Mouse (Mus musculus): Measurements from ENCODE around the gene Cacna1a. TPM values are rescaled to one million over a fixed set of nuclear protein-coding genes. Genes with fewer than 3 reads are reported as not detected.

Gene Cacna1a
- total RNA-seq, 2 experiments from 2014 or later: 0.21 to 1.8 TPM

DNA sequence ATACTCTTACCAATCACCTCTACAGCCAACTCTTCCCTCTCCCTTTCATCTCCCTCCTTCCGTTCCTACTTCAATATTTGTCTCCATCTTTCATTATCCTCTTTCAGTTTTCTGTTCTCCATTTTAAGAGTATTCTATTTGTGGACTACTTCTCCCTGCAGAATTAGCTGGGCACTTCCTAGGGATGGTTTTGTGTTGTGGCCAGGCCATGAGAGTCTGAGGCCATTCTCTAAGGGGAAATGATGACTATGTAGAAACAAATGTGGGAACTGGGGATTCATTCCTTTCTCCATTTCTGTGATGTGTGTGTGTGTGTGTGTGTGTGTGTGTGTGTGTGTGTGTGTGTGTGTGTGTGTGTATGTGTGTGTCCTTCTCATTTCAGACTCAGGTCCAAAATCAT, 144.5 kb downstream of the Cacna1a start:
- peak; percentile 65 for ATAC-seq (replicated peaks; ENCODE audit: poor library complexity)

DNA sequence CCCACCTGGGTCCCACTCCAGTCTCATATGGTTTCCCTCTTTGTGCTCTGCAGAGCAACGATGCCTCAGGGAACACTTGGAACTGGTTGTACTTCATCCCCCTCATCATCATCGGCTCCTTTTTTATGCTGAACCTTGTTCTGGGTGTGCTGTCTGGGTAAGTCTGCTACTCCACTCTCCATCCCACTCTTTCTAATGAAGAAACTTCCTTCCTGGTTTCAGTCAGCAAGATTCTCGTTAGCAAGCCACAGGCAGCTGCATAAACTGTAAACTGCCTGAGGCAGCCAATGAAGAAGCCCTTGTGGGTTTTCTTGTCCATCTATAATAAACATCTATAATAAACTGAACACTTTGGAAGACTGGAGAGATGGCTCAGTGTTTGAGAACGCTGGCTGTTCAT, 145.1 kb downstream of the Cacna1a start:
- peak; percentile 50; the same call in 1 of the 2 replicates for ATAC-seq (replicated peaks; ENCODE audit: poor library complexity)

DNA sequence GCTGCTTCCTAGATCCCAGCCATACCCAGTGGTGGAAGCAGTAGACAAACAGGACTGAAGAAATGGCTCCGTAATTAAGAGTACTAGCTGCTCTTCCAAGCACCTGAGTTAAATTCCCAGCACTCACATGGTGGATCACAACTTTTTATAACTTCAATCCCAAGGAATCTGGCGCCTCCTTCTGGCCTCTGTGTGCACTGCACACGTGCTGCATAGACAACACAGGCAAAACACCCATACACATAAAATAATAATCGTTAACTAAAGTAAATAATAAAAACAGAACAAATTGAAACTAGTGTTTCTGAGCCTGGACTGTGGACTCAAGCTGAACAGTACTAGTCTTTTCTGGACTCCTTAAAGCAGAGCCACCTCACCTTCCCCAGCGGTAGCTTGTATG, 148.7 kb downstream of the Cacna1a start:
- ATAC-seq (replicated peaks; ENCODE audit: poor library complexity): no peak

DNA sequence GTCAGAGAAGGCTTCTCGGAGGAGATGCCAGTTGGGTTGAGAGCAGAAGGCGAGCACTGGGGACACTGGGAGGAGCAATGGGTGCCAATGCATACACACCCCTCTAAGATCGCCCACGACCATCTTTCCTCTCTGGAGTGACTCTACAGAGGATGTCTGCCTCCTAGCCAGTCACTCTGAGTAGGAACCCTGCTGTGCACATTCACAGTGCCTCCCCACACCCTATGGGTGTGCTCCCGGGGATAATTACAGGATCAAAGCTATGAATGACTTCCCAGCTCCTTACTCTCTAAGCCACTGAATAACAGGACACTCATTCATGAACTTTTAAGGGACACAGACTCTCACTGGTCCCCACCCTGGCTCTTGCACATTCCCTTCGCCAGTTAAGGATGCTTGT, 151.1 kb downstream of the Cacna1a start:
- ATAC-seq (replicated peaks; ENCODE audit: poor library complexity): no peak

DNA sequence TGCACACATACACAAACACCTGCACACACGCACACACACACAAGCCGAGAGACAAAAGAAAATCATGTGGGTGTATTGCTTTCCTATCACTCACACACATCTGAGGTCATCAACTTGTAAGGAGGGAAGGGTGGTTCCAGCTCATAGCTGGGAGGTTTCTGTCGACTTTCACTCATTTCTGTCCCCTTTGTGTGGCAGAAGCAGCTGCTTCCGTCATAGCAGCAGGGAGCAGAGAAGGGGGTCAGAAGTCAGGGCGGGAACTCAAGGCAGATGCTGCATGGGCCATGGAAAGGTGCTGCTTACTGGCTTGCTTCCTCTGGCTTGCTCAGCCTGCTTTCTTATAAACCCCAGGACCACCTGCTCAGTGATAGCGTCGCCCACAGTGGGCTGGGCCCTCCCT, 154.2 kb downstream of the Cacna1a start:
- no peak for ATAC-seq (replicated peaks; ENCODE audit: poor library complexity)

DNA sequence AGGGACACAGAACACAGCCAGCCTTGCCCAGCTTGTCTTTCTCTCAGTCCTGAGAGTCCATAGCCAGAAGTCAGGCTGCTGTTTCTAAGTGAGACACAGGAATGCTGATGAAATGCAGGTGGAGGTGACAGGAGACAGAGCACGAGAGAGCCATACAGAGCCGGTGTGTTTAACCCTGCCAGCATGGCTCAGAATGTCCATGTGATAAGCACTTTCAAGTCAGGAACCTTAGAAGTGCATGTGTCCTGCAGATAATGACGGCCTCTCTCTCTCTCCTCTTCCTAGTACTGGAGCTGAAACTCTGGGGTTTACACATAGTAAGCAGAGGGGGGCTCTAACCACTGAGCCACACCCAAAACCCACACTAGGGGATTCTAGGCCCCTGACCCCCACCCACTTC, 157.3 kb downstream of the Cacna1a start:
- ATAC-seq (replicated peaks; ENCODE audit: poor library complexity): no peak

DNA sequence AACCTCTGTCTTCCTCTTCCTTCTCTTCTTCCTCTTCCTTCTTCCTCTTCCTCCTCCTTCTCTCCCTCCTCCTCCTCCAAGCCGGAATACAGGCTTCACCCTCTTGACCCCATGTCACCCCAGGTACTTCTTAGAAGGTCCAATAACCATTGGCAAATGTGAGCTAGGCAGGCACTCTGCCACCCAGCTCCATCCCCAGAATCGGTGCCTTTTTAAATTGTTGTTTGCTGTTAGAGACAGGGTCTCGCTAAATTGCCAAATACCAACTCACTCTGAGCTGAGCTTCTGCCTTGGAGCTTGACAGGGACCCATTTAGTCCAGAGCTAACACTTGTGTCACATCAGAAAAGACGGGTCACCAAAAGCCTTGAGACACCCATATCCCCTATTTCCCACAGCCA, 164.2 kb downstream of the Cacna1a start:
- ATAC-seq (replicated peaks; ENCODE audit: poor library complexity): no peak

DNA sequence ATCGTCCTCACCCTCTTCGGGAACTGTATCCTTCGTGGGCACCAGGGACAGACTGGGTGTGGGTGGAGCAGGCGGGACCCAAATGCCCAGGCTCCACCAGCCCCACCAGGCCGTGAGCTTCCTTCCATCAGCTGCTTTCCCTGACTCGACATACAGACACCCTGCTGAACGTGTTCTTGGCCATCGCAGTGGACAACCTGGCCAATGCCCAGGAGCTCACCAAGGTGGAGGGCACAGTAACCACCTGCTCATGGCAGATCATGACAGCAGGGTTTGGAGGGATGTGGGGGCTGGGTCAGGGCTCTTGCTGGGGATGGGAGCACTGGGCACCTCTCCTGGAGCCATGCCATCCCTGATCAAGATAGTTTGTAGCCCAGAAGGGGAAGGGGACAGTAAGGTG, 164.9 kb downstream of the Cacna1a start:
- no peak for ATAC-seq (replicated peaks; ENCODE audit: poor library complexity)

DNA sequence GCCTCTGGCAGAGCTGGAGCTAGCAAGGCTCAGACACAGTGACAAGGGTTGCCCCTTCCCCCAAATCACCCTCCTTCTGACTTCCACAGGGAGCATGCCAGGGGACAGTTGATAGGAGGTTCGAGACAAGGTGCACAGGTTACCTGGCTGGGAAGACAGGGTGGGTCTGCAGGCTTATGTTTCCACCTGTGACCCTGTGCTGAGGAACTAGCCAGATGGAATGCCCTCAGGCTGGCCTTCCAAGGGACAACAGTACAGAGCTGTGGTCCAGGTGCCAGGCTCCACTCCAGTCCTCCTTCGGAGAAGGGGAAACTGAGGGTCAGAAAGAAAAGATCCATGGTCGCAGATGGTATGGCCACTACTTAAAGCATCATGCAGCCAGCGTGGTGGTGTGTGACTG, 165.4 kb downstream of the Cacna1a start:
- no peak for ATAC-seq (replicated peaks; ENCODE audit: poor library complexity)

DNA sequence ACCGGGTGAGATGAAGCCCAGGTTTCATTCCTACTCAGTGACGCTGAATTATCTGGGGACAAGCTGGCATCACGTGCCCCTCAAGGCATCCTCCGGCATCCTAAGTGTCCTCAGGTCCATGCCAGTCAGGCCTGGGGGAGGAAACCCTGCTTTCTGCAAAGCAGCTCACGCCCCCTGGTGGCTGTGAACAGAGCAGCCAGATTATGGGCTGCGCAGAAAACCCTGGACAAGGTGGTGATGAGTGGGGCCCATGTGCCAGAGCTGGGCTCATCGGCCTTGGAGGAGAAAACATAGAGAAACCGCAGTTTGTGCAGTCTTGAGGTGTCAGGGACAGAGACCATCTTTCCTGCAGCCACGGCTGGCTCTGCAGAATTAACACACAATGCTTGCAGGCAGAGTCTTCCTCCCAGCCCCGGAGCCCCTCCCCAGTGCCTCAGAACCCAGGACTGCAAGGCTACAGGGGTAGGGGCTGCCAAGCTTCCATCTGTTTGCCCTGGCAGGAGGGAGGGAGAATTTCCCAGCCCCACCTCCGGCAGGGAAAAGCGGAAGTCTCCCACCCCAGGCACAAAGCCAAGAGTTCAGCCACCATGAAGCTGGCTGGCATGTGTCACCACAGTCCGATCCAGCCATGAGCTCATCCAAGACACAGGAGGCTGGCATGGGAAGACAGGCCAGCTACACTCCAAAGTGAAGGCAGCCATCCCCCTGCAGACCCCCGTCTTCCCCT, 166.2 kb downstream of the Cacna1a start:
- peak; percentile 92 for ATAC-seq (replicated peaks; ENCODE audit: poor library complexity)

DNA sequence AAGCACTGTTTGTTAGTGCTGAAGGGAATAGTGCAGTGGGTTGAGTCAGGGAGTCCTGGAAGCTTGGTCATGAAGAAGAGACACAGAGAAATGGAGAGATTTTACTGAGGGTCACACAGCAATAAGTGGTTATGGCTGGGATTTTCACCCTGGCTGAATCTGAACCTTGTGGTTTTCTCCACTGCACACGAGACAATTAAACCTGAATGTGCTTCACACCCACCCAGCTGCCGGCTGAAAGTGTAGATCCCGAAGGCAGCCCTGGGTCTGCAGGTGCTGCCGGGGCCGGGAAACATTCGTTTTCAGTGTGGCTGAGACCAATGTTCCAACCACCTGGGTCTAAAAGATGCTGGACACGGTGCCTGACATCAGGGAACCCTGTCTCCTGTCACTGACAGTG, 167.0 kb downstream of the Cacna1a start:
- ATAC-seq (replicated peaks; ENCODE audit: poor library complexity): no peak

DNA sequence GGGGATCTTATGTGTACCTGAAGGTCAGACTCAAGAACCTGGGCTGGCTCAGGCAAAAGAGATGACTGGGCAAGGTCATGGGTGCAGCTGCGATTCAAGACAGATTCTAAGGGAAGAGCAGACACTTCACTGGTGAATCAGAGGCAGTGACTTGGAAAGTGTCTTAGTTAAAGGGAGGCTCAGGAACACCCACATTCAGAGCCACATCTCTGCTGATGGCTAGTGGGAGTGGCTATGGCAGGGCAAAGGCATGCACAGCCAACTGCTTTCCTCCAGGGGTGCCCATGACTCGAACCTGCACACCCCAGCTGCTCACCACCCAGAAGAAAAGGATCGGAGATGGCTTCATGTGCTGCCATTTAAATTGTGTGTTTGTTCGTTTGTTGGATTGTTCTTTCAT, 169.7 kb downstream of the Cacna1a start:
- no peak for ATAC-seq (replicated peaks; ENCODE audit: poor library complexity)

DNA sequence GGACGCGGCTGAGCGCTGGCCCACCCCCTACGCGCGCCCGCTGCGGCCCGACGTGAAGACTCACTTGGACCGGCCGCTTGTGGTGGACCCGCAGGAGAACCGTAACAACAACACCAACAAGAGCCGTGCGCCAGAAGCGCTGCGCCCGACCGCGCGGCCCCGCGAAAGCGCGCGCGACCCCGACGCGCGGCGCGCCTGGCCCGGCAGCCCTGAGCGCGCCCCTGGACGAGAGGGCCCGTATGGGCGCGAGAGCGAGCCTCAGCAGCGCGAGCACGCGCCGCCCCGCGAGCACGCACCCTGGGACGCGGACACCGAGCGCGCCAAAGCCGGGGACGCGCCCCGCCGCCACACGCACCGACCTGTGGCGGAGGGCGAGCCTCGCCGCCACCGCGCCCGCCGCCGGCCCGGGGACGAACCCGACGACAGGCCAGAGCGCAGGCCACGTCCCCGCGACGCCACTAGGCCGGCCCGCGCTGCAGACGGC, 170.9 kb downstream of the Cacna1a start:
- no peak for ATAC-seq (replicated peaks; ENCODE audit: poor library complexity)

DNA sequence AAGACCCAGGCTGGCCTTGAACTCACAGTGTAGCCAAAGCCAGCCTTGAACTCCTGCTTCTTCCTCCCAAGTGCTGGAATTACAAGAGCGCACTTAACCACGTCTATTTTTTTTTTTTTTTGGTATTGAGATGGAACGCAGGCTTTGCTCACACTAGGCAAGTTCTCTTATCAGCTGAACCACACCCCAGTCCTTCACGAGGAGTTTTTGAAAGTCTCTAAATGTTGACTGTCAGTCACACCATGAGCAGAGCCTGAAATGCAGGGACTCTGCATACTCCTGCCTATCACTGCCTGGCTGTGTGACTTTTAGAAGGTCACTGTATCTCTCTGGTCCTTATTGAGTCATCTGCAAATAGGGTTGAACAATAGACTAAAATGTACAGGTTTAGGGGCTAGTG, 173.5 kb downstream of the Cacna1a start:
- ATAC-seq (replicated peaks; ENCODE audit: poor library complexity): peak; percentile 55

DNA sequence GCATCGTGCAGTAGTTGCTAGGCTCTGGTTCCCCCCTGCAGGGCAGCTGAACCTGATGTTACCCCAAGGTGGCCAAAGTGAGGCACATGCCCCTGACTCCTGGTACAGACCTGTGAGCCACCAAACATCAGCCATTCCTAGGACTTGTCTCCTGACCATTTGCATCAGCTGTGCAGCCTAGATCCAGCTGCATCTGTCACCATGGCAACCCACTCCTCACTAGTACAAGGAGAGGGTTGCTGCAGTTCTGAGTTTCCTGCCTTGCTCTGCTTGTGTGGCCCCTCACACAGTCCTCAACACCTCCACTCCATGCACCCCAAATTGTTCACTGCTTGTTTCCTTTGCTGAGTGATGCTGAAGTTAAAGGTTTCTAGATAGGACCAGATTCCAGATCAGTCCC, 175.8 kb downstream of the Cacna1a start:
- no peak for ATAC-seq (replicated peaks; ENCODE audit: poor library complexity)

DNA sequence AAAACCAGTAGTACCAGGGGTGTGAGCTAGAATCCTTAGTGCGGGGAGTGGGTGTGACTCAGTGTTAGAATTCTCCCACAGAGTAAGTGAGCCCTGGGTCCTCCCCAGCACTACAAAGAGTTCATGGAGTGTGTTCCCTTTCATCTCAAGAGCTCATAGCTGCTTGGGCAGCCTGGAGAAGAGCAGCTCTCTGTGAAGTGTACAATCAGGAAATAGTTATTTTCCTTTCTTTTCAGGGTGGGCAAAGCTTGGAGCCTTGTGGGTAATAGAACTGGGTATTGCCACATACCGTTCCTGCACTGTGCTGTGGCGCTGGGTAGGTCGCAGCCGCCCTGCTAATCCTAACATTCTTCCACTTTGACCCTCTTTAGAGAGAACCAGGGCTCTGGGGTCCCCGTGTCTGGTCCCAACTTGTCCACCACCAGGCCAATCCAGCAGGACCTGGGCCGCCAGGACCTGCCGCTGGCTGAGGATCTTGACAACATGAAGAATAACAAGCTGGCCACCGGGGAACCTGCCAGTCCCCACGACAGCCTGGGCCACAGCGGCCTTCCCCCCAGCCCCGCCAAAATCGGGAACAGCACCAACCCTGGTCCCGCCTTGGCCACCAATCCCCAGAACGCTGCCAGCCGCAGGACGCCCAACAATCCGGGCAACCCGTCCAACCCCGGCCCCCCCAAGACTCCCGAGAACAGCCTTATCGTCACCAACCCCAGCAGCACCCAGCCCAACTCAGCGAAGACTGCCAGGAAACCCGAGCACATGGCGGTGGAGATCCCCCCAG, 177.5 kb downstream of the Cacna1a start:
- no peak for ATAC-seq (replicated peaks; ENCODE audit: poor library complexity)

DNA sequence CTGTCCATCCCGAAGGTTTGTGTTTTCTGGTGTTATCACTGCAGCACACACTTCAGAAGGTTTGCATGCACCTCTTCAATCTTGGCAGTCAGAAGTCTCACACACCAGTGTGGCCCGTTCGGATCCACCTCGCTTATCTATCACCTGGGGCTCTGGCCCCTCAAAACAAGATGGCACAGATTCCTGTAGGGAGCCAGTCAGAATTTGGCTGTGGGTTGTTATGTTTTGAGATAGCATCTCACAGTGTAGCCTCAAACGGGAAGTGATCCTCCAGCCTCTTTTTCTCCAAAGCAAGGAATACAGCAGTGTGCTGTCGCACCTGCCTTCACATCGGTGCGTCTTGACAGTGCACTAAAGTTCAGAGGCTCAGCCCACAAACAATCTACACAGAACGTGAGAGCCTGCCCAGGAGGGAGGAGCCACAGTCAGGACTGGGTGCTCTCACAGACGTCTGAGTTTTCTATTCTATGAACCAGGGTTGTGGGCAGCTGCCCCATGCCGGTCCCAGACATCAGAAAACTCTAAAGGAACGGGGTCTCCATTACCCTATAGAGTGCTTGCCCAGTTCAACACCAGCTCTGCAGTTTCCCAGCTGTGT, 178.7 kb downstream of the Cacna1a start:
- peak; percentile 40 for ATAC-seq (replicated peaks; ENCODE audit: poor library complexity)

DNA sequence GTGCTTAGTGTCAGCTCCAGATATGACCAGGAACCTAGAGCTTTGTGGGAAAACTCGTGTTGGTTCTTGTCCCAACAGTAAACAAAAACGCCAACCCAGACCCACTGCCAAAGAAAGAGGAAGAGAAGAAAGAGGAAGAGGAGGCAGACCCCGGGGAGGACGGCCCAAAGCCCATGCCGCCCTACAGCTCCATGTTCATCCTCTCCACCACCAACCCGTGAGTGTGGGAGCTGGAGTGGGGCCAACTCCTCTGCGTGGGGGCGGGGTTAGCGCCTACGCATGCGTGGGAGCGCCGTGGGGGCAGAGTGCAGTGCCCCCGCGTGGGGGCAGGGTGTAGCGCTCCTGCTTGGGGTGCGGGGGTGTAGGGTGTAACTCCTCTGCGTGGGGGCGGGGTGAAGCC, 179.3 kb downstream of the Cacna1a start:
- ATAC-seq (replicated peaks; ENCODE audit: poor library complexity): peak; percentile 67

DNA sequence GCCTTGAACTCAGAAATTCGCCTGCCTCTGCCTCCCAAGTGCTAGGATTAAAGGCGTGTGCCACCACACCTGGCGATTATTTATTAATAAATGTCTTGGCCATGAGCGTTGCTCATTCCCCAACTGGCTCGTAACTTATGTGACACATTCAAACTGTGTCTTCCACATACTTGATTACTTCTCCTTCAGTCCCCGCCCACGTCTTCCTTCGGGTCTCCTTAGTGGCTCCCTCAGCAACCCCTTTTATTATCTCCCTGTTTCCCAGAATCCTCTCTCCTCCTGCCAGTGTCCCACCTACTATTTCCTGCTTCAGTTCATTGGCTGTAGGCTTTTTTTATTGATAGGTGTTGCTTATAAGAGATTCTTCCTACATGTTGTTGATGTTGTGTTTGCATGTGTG, 180.5 kb downstream of the Cacna1a start:
- ATAC-seq (replicated peaks; ENCODE audit: poor library complexity): no peak

DNA sequence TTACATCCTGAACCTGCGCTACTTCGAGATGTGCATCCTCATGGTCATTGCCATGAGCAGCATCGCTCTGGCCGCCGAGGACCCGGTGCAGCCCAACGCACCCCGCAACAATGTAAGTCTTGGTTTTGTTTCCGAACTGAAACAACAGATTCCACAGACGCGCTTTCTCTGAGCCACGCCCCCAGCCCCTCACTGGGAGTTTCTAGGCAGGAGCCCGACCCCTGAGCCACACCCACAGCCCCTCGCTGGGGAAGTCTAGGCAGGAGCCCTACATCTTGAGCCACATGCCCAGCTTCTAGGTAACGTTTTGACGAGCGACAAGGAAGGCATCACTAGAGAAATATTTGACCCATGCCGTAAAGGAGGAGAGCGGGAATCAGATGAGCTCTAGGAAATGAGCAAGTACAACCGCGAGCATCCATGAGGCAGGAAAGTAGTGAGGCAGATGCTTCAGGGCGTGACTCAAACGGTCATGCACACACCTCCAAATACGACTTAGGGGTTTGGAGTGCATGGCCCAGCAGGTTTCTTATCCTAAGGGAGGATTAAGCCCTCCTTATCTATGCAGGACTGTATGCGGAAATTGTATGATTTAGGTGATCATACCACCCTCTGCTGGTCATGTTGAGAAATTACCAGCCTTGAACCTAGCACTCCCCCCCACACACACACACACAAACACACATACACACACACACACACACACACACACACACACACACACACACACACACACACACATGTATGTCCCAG, 181.9 kb downstream of the Cacna1a start:
- peak; percentile 52 for ATAC-seq (replicated peaks; ENCODE audit: poor library complexity)

DNA sequence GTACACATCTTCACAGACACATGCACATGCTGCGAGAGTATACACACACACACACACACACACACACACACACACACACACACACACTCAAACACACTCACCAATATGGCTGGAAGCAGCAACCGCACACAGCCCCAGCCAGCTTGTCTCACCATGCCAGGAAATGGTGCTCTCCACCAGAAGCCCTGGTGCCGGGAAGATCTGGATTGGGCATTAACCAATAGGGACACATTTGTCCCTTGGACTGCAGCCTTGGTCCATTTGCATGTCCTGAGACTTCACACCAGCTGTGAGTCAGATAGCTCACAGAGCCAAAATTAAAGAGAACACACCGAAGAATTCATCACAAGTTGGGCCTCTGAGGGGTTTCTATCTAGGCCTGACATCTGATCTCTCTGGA, 189.2 kb downstream of the Cacna1a start:
- ATAC-seq (replicated peaks; ENCODE audit: poor library complexity): no peak
